Mouse (Mus musculus) E14TG2a.4 (cell line): ENCODE measurements around the gene Ugt1a2.

Experiments used
- CTCF ChIP-seq: conservative IDR thresholded peaks from 2 replicates; pipeline ENCODE4 v1.5.1; 2014; ENCODE audit warnings: low read length
- NANOG ChIP-seq: IDR thresholded peaks from 2 replicates; pipeline ENCODE4 v1.6.1; 2014; ENCODE audit warnings: borderline replicate concordance, low read length, mixed read lengths
- POU5F1 ChIP-seq: IDR thresholded peaks from 2 replicates; pipeline ENCODE4 v1.6.1; 2014; ENCODE audit warnings: low read length, borderline replicate concordance

DNA sequence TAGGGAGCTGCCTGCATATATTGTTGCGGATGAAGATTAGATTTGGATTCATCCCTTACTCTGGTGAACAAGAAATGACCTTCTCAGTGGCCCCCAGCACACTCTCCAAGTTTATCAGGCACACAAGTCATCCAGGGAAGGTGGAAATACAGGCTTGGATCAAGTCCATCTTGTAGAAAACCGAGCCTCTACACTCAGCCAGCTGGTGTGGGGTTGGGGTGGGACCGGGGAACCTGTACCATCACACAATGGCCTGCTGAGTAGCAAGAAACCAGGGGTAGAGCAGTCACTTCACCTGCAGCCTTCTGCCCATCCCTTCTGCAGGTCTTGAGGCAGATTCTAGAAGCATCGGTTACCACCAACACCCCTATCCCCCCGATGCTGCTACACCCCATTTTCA lies 34.2 kb downstream of the Ugt1a2 start:
- TF ChIP-seq CTCF (no peak), POU5F1 (no peak), NANOG (no peak)
